Mouse (Mus musculus) stomach, postnatal 0 days (tissue): ENCODE data around the gene Lenep.

ENCODE experiments used
- CTCF ChIP-seq: IDR thresholded peaks from 2 replicates; pipeline ENCODE4 v1.5.1; 2016; ENCODE audit warnings: antibody characterized with exemption, low read depth, mild to moderate bottlenecking, moderate library complexity
- EP300 ChIP-seq: optimal IDR thresholded peaks from 2 replicates; pipeline ENCODE3; 2016; ENCODE audit warnings: antibody characterized with exemption

- TF ChIP-seq CTCF, result no peak
- no peak for TF ChIP-seq EP300
Measured at GRCm38 (mm10) chr3:89417131-89417530, 14.5 kb upstream of the Lenep start.
